Mouse (Mus musculus) spleen, adult 2 months (tissue): ENCODE measurements at regions not wholly inside any gene's neighbourhood (a gene's known extent, or its start where the extent isn't known, plus 50 kb on each side); places are given as distances from the start of the nearest gene placed in this dataset.

Experiments
- CTCF ChIP-seq: fragments of 200-500 bp; IDR thresholded peaks from 2 replicates; pipeline ENCODE4 v1.5.1; 2011; ENCODE audit warnings: mild to moderate bottlenecking, inconsistent platforms; ENCODE audit not compliant: insufficient read depth, insufficient read length, insufficient replicate concordance; ENCODE audit errors: extremely low read depth
- POLR2A ChIP-seq: fragments of 200-500 bp; IDR thresholded peaks from 2 replicates; pipeline ENCODE4 v1.6.1; 2011; ENCODE audit warnings: low read depth, low read length, inconsistent platforms

DNA sequence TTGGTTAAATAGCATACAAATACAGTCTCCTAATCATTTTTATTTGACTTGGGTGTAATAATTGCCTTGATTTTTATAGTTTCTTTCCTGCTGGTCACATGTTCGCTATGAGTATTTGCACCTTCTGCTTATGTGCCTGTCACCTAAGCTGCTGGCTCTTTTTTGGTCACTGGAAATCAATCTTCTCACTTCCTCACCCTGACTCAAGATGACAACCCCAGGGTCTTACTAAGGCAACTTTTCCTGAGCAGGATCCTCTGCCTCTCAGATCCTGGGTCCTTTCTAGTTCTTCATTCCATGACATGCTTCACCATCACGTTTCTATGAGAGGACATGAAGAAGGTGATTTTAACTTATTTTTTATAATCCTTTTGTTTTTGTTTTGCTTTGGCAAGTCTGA lies 762.6 kb upstream of the Lrrc6 start:
- TF ChIP-seq CTCF: no peak
- TF ChIP-seq POLR2A: no peak
